Mouse (Mus musculus) midbrain, embryonic 12.5 days (tissue): ENCODE measurements at regions not wholly inside any gene's neighbourhood (a gene's known extent, or its start where the extent isn't known, plus 50 kb on each side); places are given as distances from the start of the nearest gene placed in this dataset.

Experiments used
- ATAC-seq: fragments of 200-750 bp; cut with Nextera tagmentation; 2 replicates; pipeline ENCODE4 v1.8.0; 2017; ENCODE audit warnings: low read depth, moderate TSS enrichment, moderate library complexity; ENCODE audit not compliant: low FRiP score
- H3K27ac ChIP-seq: fragments of 300-500 bp; sonication (generic); replicated peaks from 2 replicates; pipeline ENCODE4 v1.5.1; 2016; ENCODE audit warnings: mild to moderate bottlenecking
- H3K27me3 ChIP-seq: fragments of 300-500 bp; sonication (generic); 2 replicates; pipeline ENCODE4 v1.6.1; 2016; ENCODE audit warnings: mild to moderate bottlenecking
- H3K36me3 ChIP-seq: fragments of 300-500 bp; sonication (generic); 2 replicates; pipeline ENCODE4 v1.6.1; 2016
- H3K4me1 ChIP-seq: fragments of 300-500 bp; sonication (generic); 2 replicates; pipeline ENCODE4 v1.6.1; 2016
- H3K4me2 ChIP-seq: fragments of 300-500 bp; sonication (generic); replicated peaks from 2 replicates; pipeline ENCODE4 v1.6.1; 2016; ENCODE audit warnings: mild to moderate bottlenecking, moderate library complexity
- H3K4me3 ChIP-seq: fragments of 300-500 bp; sonication (generic); 2 replicates; pipeline ENCODE4 v1.5.1; 2016; ENCODE audit warnings: mild to moderate bottlenecking
- H3K9ac ChIP-seq: fragments of 300-500 bp; sonication (generic); replicated peaks from 2 replicates; pipeline ENCODE4 v1.6.1; 2016; ENCODE audit warnings: mild to moderate bottlenecking, moderate library complexity
- H3K9me3 ChIP-seq: fragments of 300-500 bp; sonication (generic); 2 replicates; pipeline ENCODE4 v1.6.1; 2016; ENCODE audit warnings: mild to moderate bottlenecking
- WGBS: fragments of 180-500 bp; shearing (Covaris S2); methylation state at CpG from one replicate; pipeline ENCODE4 v1.1.7; 2016; 5-methylcytosine and 5-hydroxymethylcytosine counted together

GRCm38 (mm10) chr1:75612083-75612720, 66.1 kb downstream of the Slc4a3 start:
- 29% methylated on average over 13 of the region's 13 CpGs for WGBS
- peak; percentile 52; the same call in 1 of the 2 replicates for ATAC-seq
- H3K27ac ChIP-seq: peak overlapping the region; percentile 42; the same call in 1 of the 2 replicates

GRCm38 (mm10) chr1:75613206-75613605, 67.1 kb downstream of the Slc4a3 start:
- WGBS: 55% methylated on average over 2 of the region's 2 CpGs

More at GRCm38 (mm10) chr1:75612083-75612720, 66.1 kb downstream of the Slc4a3 start:
- Histone ChIP-seq H3K27me3 (peaks cover 4% of the 10 kb centered on the region; the same call in 1 of the 2 replicates), H3K4me1 (peaks cover 12% of the 10 kb centered on the region), H3K9ac (no peak overlapping the region), H3K4me2 (no peak overlapping the region), H3K36me3 (no peaks in the 10 kb centered on the region), H3K4me3 (no peak overlapping the region), H3K9me3 (no peaks in the 10 kb centered on the region)

GRCm38 (mm10) chr1:75616971-75617370, 70.9 kb downstream of the Slc4a3 start:
- WGBS: 67% methylated on average over 2 of the region's 2 CpGs
- Histone ChIP-seq H3K4me1 (no peaks in the 10 kb centered on the region), H3K9ac (no peak overlapping the region), H3K27me3 (no peaks in the 10 kb centered on the region), H3K36me3 (no peaks in the 10 kb centered on the region), H3K4me3 (no peak overlapping the region), H3K27ac (no peak overlapping the region), H3K4me2 (no peak overlapping the region), H3K9me3 (no peaks in the 10 kb centered on the region)
- ATAC-seq: no peak

More at GRCm38 (mm10) chr1:75613206-75613605, 67.1 kb downstream of the Slc4a3 start:
- Histone ChIP-seq H3K4me2 (no peak overlapping the region), H3K36me3 (no peaks in the 10 kb centered on the region), H3K27ac (no peak overlapping the region), H3K4me3 (no peak overlapping the region), H3K4me1 (peaks cover 12% of the 10 kb centered on the region), H3K9me3 (no peaks in the 10 kb centered on the region), H3K9ac (no peak overlapping the region), H3K27me3 (peaks cover 4% of the 10 kb centered on the region; the same call in 1 of the 2 replicates)
- ATAC-seq: no peak

GRCm38 (mm10) chr1:75618367-75618790, 72.3 kb downstream of the Slc4a3 start:
- Histone ChIP-seq H3K9me3 (no peaks in the 10 kb centered on the region), H3K4me3 (no peak overlapping the region), H3K4me1 (no peaks in the 10 kb centered on the region), H3K27ac (no peak overlapping the region), H3K4me2 (no peak overlapping the region), H3K36me3 (no peaks in the 10 kb centered on the region), H3K27me3 (no peaks in the 10 kb centered on the region), H3K9ac (no peak overlapping the region)
- WGBS: 62% methylated on average over 7 of the region's 7 CpGs
- no peak for ATAC-seq

GRCm38 (mm10) chr1:75630287-75630686, 84.2 kb downstream of the Slc4a3 start:
- WGBS: 87% methylated on average over 2 of the region's 2 CpGs
- Histone ChIP-seq H3K4me3 (no peak overlapping the region), H3K27ac (no peak overlapping the region), H3K36me3 (no peaks in the 10 kb centered on the region), H3K9me3 (no peaks in the 10 kb centered on the region), H3K27me3 (peaks cover 12% of the 10 kb centered on the region), H3K9ac (no peak overlapping the region), H3K4me2 (no peak overlapping the region), H3K4me1 (no peaks in the 10 kb centered on the region)
- no peak for ATAC-seq

GRCm38 (mm10) chr1:75631729-75632128, 85.7 kb downstream of the Slc4a3 start:
- Histone ChIP-seq H3K9ac (no peak overlapping the region), H3K4me1 (no peaks in the 10 kb centered on the region), H3K4me2 (no peak overlapping the region), H3K9me3 (no peaks in the 10 kb centered on the region), H3K36me3 (no peaks in the 10 kb centered on the region), H3K27ac (no peak overlapping the region), H3K4me3 (no peak overlapping the region), H3K27me3 (peaks cover 17% of the 10 kb centered on the region)
- WGBS: 63% methylated on average over 1 of the region's 1 CpGs
- no peak for ATAC-seq

GRCm38 (mm10) chr1:75635591-75635990, 89.5 kb downstream of the Slc4a3 start:
- peaks cover 9% of the 10 kb centered on the region; the same call in 1 of the 2 replicates for H3K4me1 ChIP-seq
- no peaks in the 10 kb centered on the region for H3K36me3 ChIP-seq
- no peak overlapping the region for H3K27ac ChIP-seq
- no peaks in the 10 kb centered on the region for H3K9me3 ChIP-seq
- peaks cover 10% of the 10 kb centered on the region for H3K27me3 ChIP-seq
- ATAC-seq: no peak
- H3K4me2 ChIP-seq: no peak overlapping the region
- no peak overlapping the region for H3K4me3 ChIP-seq
- 91% methylated on average over 4 of the region's 4 CpGs for WGBS
- no peak overlapping the region for H3K9ac ChIP-seq

- Histone ChIP-seq H3K4me1 (peaks cover 9% of the 10 kb centered on the region; the same call in 1 of the 2 replicates), H3K27ac (no peak overlapping the region), H3K9me3 (no peaks in the 10 kb centered on the region), H3K27me3 (peaks cover 16% of the 10 kb centered on the region), H3K4me3 (no peak overlapping the region), H3K4me2 (no peak overlapping the region), H3K9ac (no peak overlapping the region), H3K36me3 (no peaks in the 10 kb centered on the region)
- 31% methylated on average over 8 of the region's 8 CpGs for WGBS
- ATAC-seq: peak; percentile 60; the same call in 1 of the 2 replicates
Observed at GRCm38 (mm10) chr1:75639031-75640001, 93.2 kb downstream of the Slc4a3 start.

- no peak overlapping the region for H3K4me3 ChIP-seq
- peaks cover 9% of the 10 kb centered on the region; the same call in 1 of the 2 replicates for H3K4me1 ChIP-seq
- no peak overlapping the region for H3K27ac ChIP-seq
- 46% methylated on average over 3 of the region's 3 CpGs for WGBS
- peaks cover 32% of the 10 kb centered on the region for H3K27me3 ChIP-seq
- no peak overlapping the region for H3K4me2 ChIP-seq
- ATAC-seq: no peak
- no peaks in the 10 kb centered on the region for H3K36me3 ChIP-seq
- H3K9me3 ChIP-seq: no peaks in the 10 kb centered on the region
- no peak overlapping the region for H3K9ac ChIP-seq
Observed at GRCm38 (mm10) chr1:75642496-75642895, 96.4 kb downstream of the Slc4a3 start.

- H3K27me3 ChIP-seq: peaks cover 54% of the 10 kb centered on the region
- no peak for ATAC-seq
- H3K9ac ChIP-seq: no peak overlapping the region
- 18% methylated on average over 10 of the region's 10 CpGs for WGBS
- H3K4me3 ChIP-seq: no peak overlapping the region
- peaks cover 17% of the 10 kb centered on the region for H3K4me1 ChIP-seq
- H3K9me3 ChIP-seq: no peaks in the 10 kb centered on the region
- H3K27ac ChIP-seq: no peak overlapping the region
- no peaks in the 10 kb centered on the region for H3K36me3 ChIP-seq
- H3K4me2 ChIP-seq: no peak overlapping the region
Observed at GRCm38 (mm10) chr1:75652547-75652946, 106.5 kb downstream of the Slc4a3 start.

GRCm38 (mm10) chr1:75652987-75653573, 107.0 kb downstream of the Slc4a3 start:
- Histone ChIP-seq H3K27me3 (peaks cover 51% of the 10 kb centered on the region), H3K9me3 (no peaks in the 10 kb centered on the region), H3K27ac (no peak overlapping the region), H3K36me3 (no peaks in the 10 kb centered on the region), H3K4me1 (peaks cover 17% of the 10 kb centered on the region), H3K9ac (no peak overlapping the region), H3K4me3 (no peak overlapping the region), H3K4me2 (no peak overlapping the region)
- 60% methylated on average over 3 of the region's 3 CpGs for whole genome bisulfite sequencing
- no peak for ATAC-seq
